Mouse (Mus musculus): Measurements from ENCODE around the gene Gpr88. TPM values are rescaled to one million over a fixed set of nuclear protein-coding genes. Genes with fewer than 3 reads are reported as not detected.
"Not testable (repeated sequence)": the region's sequence is repeated elsewhere in the genome, so short reads cannot be mapped to it uniquely, and the experiment has no call there.

Gpr88 gene
- polyA plus RNA-seq, 1 experiment from 2014 or later, result 0.57 TPM

- no peak overlapping the region for H3K27ac ChIP-seq (replicated peaks in 1 of 2; ENCODE audit: control insufficient read depth in 1 of 2, insufficient read depth in 1 of 2, low read depth in 2 of 2, low read length in 2 of 2)
- no peak for ATAC-seq (ENCODE audit: insufficient number of reproducible peaks, insufficient read depth, low FRiP score, low read depth)
- H3K9me3 ChIP-seq (ENCODE audit: control insufficient read depth, low read length), result no peaks in the 10 kb centered on the region
- WGBS, result 87% methylated on average over 6 of the region's 6 CpGs
- no peak overlapping the region for H3K4me3 ChIP-seq (ENCODE audit: control insufficient read depth in 1 of 2, insufficient read depth in 1 of 2, low read depth in 1 of 2, low read length in 2 of 2)
- no peak overlapping the region for H3K4me2 ChIP-seq (ENCODE audit: low read length)
- no peak overlapping the region for H3K9ac ChIP-seq (ENCODE audit: low read length)
- no peaks in the 10 kb centered on the region for H3K36me3 ChIP-seq (ENCODE audit: control insufficient read depth, insufficient read depth, low read length)
- H3K4me1 ChIP-seq (ENCODE audit: control insufficient read depth in 2 of 2, insufficient read depth in 2 of 2, low read length in 2 of 2), result peaks cover under 1 to 3% of the 10 kb centered on the region in 2 experiments; a peak in 2 of 4 replicates
- H3K27me3 ChIP-seq (ENCODE audit: control insufficient read depth, insufficient read depth, low read length), result no peaks in the 10 kb centered on the region
These were observed 26.4 kb downstream of the Gpr88 start for GRCm38 (mm10) chr3:116226915-116227314.

GRCm38 (mm10) chr3:116222511-116223243 is 30.6 kb downstream of the Gpr88 start:
- Histone ChIP-seq H3K9ac (ENCODE audit: low read length) (peak overlapping the region; percentile 54), H3K9me3 (ENCODE audit: control insufficient read depth, low read length) (no peaks in the 10 kb centered on the region), H3K4me1 (ENCODE audit: control insufficient read depth in 2 of 2, insufficient read depth in 2 of 2, low read length in 2 of 2) (peaks cover 3% of the 10 kb centered on the region in 2 experiments; a peak in 2 of 4 replicates), H3K36me3 (ENCODE audit: control insufficient read depth, insufficient read depth, low read length) (no peaks in the 10 kb centered on the region), H3K27ac (replicated peaks in 1 of 2; ENCODE audit: control insufficient read depth in 1 of 2, insufficient read depth in 1 of 2, low read depth in 2 of 2, low read length in 2 of 2) (no peak overlapping the region), H3K4me2 (ENCODE audit: low read length) (peak overlapping the region; percentile 58), H3K4me3 (ENCODE audit: control insufficient read depth in 1 of 2, insufficient read depth in 1 of 2, low read depth in 1 of 2, low read length in 2 of 2) (peak overlapping the region; percentile 23 to 26; a peak in 3 of 4 replicates), H3K27me3 (ENCODE audit: control insufficient read depth, insufficient read depth, low read length) (no peaks in the 10 kb centered on the region)
- 27% methylated on average over 17 of the region's 17 CpGs for WGBS
- no peak for ATAC-seq (ENCODE audit: insufficient number of reproducible peaks, insufficient read depth, low FRiP score, low read depth)

GRCm38 (mm10) chr3:116221686-116222010 is 31.7 kb downstream of the Gpr88 start:
- Histone ChIP-seq H3K4me2 (ENCODE audit: low read length) (no peak overlapping the region), H3K9ac (ENCODE audit: low read length) (no peak overlapping the region), H3K4me3 (ENCODE audit: control insufficient read depth in 1 of 2, insufficient read depth in 1 of 2, low read depth in 1 of 2, low read length in 2 of 2) (no peak overlapping the region), H3K27me3 (ENCODE audit: control insufficient read depth, insufficient read depth, low read length) (no peaks in the 10 kb centered on the region), H3K36me3 (ENCODE audit: control insufficient read depth, insufficient read depth, low read length) (no peaks in the 10 kb centered on the region), H3K9me3 (ENCODE audit: control insufficient read depth, low read length) (no peaks in the 10 kb centered on the region), H3K4me1 (ENCODE audit: control insufficient read depth in 2 of 2, insufficient read depth in 2 of 2, low read length in 2 of 2) (peaks cover 3% of the 10 kb centered on the region in 2 experiments; a peak in 2 of 4 replicates), H3K27ac (replicated peaks in 1 of 2; ENCODE audit: control insufficient read depth in 1 of 2, insufficient read depth in 1 of 2, low read depth in 2 of 2, low read length in 2 of 2) (no peak overlapping the region)
- WGBS, result 32% methylated on average over 3 of the region's 3 CpGs
- no peak for ATAC-seq (ENCODE audit: insufficient number of reproducible peaks, insufficient read depth, low FRiP score, low read depth)

GRCm38 (mm10) chr3:116220980-116221685 is 32.2 kb downstream of the Gpr88 start:
- no peak for ATAC-seq (ENCODE audit: insufficient number of reproducible peaks, insufficient read depth, low FRiP score, low read depth)
- H3K36me3 ChIP-seq (ENCODE audit: control insufficient read depth, insufficient read depth, low read length), result no peaks in the 10 kb centered on the region
- no peaks in the 10 kb centered on the region for H3K27me3 ChIP-seq (ENCODE audit: control insufficient read depth, insufficient read depth, low read length)
- no peaks in the 10 kb centered on the region for H3K9me3 ChIP-seq (ENCODE audit: control insufficient read depth, low read length)
- H3K27ac ChIP-seq (replicated peaks in 1 of 2; ENCODE audit: control insufficient read depth in 1 of 2, insufficient read depth in 1 of 2, low read depth in 2 of 2, low read length in 2 of 2), result no peak overlapping the region
- peaks cover 3% of the 10 kb centered on the region in 2 experiments; a peak in 2 of 4 replicates for H3K4me1 ChIP-seq (ENCODE audit: control insufficient read depth in 2 of 2, insufficient read depth in 2 of 2, low read length in 2 of 2)
- no peak overlapping the region for H3K9ac ChIP-seq (ENCODE audit: low read length)
- H3K4me2 ChIP-seq (ENCODE audit: low read length), result no peak overlapping the region
- no peak overlapping the region for H3K4me3 ChIP-seq (ENCODE audit: control insufficient read depth in 1 of 2, insufficient read depth in 1 of 2, low read depth in 1 of 2, low read length in 2 of 2)
- 68% methylated on average over 6 of the region's 6 CpGs for WGBS

GRCm38 (mm10) chr3:116217398-116217797 is 35.9 kb downstream of the Gpr88 start:
- ATAC-seq (ENCODE audit: insufficient number of reproducible peaks, insufficient read depth, low FRiP score, low read depth); H3K36me3 ChIP-seq (ENCODE audit: control insufficient read depth, insufficient read depth, low read length); H3K9ac ChIP-seq (ENCODE audit: low read length); H3K27me3 ChIP-seq (ENCODE audit: control insufficient read depth, insufficient read depth, low read length); H3K27ac ChIP-seq (replicated peaks in 1 of 2; ENCODE audit: control insufficient read depth in 1 of 2, insufficient read depth in 1 of 2, low read depth in 2 of 2, low read length in 2 of 2); H3K4me1 ChIP-seq (ENCODE audit: control insufficient read depth in 2 of 2, insufficient read depth in 2 of 2, low read length in 2 of 2); H3K9me3 ChIP-seq (ENCODE audit: control insufficient read depth, low read length); H3K4me2 ChIP-seq (ENCODE audit: low read length); H3K4me3 ChIP-seq (ENCODE audit: control insufficient read depth in 1 of 2, insufficient read depth in 1 of 2, low read depth in 1 of 2, low read length in 2 of 2): not testable (repeated sequence)
- 62% methylated on average over 6 of the region's 6 CpGs for WGBS

GRCm38 (mm10) chr3:116216261-116216660 is 37.0 kb downstream of the Gpr88 start:
- Histone ChIP-seq H3K9ac (ENCODE audit: low read length) (no peak overlapping the region), H3K4me1 (ENCODE audit: control insufficient read depth in 2 of 2, insufficient read depth in 2 of 2, low read length in 2 of 2) (no peaks in the 10 kb centered on the region), H3K4me3 (ENCODE audit: control insufficient read depth in 1 of 2, insufficient read depth in 1 of 2, low read depth in 1 of 2, low read length in 2 of 2) (no peak overlapping the region), H3K9me3 (ENCODE audit: control insufficient read depth, low read length) (no peaks in the 10 kb centered on the region), H3K27me3 (ENCODE audit: control insufficient read depth, insufficient read depth, low read length) (no peaks in the 10 kb centered on the region), H3K27ac (replicated peaks in 1 of 2; ENCODE audit: control insufficient read depth in 1 of 2, insufficient read depth in 1 of 2, low read depth in 2 of 2, low read length in 2 of 2) (no peak overlapping the region), H3K4me2 (ENCODE audit: low read length) (no peak overlapping the region), H3K36me3 (ENCODE audit: control insufficient read depth, insufficient read depth, low read length) (no peaks in the 10 kb centered on the region)
- WGBS, result 83% methylated on average over 1 of the region's 1 CpGs
- ATAC-seq (ENCODE audit: insufficient number of reproducible peaks, insufficient read depth, low FRiP score, low read depth), result no peak

- 50% methylated on average over 5 of the region's 5 CpGs for WGBS
- ATAC-seq (ENCODE audit: insufficient number of reproducible peaks, insufficient read depth, low FRiP score, low read depth), result no peak
- Histone ChIP-seq H3K4me3 (ENCODE audit: control insufficient read depth in 1 of 2, insufficient read depth in 1 of 2, low read depth in 1 of 2, low read length in 2 of 2) (no peak overlapping the region), H3K4me2 (ENCODE audit: low read length) (no peak overlapping the region), H3K27me3 (ENCODE audit: control insufficient read depth, insufficient read depth, low read length) (no peaks in the 10 kb centered on the region), H3K4me1 (ENCODE audit: control insufficient read depth in 2 of 2, insufficient read depth in 2 of 2, low read length in 2 of 2) (no peaks in the 10 kb centered on the region; a peak in 1 of 4 replicates), H3K9ac (ENCODE audit: low read length) (no peak overlapping the region), H3K27ac (replicated peaks in 1 of 2; ENCODE audit: control insufficient read depth in 1 of 2, insufficient read depth in 1 of 2, low read depth in 2 of 2, low read length in 2 of 2) (no peak overlapping the region), H3K9me3 (ENCODE audit: control insufficient read depth, low read length) (no peaks in the 10 kb centered on the region), H3K36me3 (ENCODE audit: control insufficient read depth, insufficient read depth, low read length) (no peaks in the 10 kb centered on the region)
These were observed 41.7 kb downstream of the Gpr88 start for GRCm38 (mm10) chr3:116211639-116212038.
